Mouse (Mus musculus) hindbrain, embryonic 12.5 days (tissue): ENCODE measurements around the gene Gpr26. TPM values are rescaled to one million over a fixed set of nuclear protein-coding genes. Genes with fewer than 3 reads are reported as not detected.

Experiments used
- polyA plus RNA-seq: library from polyadenylated mRNA; unstranded; fragments of >200 nt; fragmentation: Nextera tagmentation; extraction: Ambion mirVana; gene quantifications from 2 replicates; pipeline ENCODE4 v1.2.1, GENCODE M21; 2016

The Gpr26 gene
- polyA plus RNA-seq, 1 experiment from 2014 or later = 0.46 TPM

Other genes with a start within 250 kb of the Gpr26 start
- 7.9 and 8.2 TPM in 2 replicates for gene Cpxm2, start 188.3 kb downstream of the Gpr26 start, polyA plus RNA-seq